Mouse (Mus musculus) lung, adult 18-20 months (tissue): ENCODE measurements around the gene Lysmd1.

Source experiments
- DNase-seq, 2 experiments: peaks; one replicate each; pipeline ENCODE4 v3.0.0; 2022; ENCODE audit warnings: mixed read lengths in 2 of 2

Gene Lysmd1

DNA sequence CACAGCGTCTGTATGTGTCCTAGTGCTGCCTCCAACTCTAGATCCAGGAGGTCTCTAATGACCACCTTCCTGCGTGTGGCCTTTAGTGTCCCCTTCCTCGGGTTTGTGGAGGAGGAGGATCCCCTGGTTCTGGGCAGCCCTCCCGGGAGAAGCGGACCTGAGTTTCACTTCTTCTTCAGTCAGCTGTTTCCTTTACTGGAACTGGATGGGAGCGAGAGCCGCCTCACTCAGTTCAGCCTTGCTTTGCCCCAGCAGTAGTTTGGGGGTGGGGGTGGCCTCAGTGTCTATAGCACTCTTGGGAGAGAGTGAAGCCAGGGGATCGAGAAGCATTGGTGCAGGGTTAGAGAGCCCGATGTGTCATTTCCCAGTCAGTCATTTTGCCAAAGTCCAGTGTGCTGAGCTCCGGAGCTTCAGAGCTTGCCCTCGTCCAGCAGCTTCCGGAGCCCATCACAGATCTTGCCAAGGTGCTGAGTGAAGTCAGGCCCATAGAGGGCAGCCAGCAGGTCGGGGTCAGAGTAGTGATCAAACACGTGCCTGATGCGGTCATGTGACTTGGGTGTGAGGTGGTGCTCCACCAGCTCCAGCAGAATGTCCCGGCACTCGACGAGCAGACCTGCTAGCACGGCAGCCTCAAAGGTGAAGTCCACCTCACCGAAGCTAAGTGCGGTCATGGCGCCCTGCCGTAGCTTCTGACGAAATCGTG lies 5.8 kb downstream of the Lysmd1 start:
- no peak for DNase-seq

DNA sequence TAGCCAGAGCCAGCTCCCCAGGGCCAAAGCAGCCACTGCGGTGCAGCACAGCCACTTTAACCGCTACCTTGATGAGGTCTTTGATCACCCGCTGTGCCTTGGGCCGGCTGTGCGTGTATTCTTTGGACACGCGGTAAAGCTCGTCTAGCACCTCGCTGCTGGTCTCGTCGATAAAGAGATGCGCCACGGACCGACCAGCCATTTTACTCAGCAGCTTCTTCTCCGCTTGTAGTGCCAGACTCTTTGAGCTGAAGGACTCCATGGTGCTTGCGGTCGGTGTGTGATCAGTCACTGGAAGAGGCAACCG lies 6.4 kb downstream of the Lysmd1 start:
- no peak for DNase-seq

DNA sequence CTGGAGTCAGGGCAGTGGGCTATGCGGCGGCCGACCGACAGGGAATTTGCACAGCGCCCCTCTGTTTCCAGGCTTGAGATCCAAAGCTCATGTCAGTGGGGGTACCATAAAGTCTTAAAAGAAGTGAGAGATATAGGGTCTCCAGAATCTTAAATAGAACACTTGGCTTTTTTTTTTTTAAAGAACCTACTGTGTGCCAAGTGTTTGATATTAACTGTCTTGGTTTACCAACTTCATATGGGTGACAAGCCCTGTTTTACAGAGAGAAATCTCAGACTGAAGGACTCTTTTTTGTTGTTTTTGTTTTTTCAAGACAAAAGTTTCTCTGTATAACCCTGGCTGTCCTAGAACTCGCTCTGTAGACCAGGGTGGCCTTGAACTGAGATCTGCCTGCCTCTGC lies 6.9 kb downstream of the Lysmd1 start:
- no peak for DNase-seq

DNA sequence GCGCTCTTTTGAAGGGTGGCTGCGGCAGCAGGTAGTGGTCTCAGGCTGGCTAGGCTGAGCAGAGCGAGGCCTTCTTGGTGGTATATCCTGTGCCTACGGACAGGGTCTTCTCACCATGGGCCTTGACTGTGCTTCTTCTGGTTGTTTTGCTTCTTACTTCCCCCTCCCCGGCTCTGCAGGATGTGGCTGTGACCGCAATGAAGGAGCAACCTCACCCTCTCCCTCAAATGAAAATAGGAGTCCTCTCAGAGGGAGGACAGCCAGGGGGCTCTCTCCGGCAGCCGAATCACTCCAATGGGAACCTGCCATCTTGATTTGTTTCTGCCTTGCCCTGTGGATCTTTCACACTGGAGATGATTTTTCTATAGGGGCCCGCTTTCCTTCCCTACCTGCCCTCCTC lies 7.6 kb downstream of the Lysmd1 start:
- DNase-seq, result no peak

DNA sequence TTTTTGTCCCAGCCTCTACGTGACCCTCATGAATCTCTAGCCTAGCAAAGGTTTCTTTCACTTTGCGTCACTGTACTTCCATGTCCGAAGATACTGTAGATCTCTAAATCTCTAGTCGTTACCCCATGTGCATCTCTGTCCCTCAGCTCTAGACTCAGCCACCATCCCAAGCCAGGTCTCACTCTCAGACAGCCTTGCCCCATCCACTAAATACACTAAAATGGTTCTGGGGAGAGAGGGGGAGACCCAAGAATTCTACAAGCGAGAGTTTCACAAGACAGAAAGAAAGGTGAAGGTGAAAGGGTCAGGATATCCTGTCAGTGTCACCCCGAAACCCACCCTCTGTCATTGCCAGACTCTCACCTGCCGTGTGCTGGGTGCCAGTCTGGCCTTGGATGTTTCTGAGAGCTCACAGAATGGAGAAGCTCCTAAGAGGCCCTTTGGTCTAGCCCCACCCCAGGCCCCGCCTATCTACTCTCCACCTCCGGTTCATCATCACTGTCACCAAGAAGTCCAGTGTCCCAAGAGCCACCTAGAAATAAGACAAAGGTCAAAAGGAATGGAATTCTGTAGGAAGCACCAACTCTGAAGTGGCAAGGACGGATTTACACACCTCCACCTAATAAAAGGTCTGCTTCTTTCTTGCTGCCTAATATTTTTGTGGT lies 8.2 kb downstream of the Lysmd1 start, which contains the start of gene Tnfaip8l2:
TSS of gene Tnfaip8l2 (minus strand) at position 409 of the 665 bp plus-strand sequence.
- peak; percentile 54 to 69 for DNase-seq

DNA sequence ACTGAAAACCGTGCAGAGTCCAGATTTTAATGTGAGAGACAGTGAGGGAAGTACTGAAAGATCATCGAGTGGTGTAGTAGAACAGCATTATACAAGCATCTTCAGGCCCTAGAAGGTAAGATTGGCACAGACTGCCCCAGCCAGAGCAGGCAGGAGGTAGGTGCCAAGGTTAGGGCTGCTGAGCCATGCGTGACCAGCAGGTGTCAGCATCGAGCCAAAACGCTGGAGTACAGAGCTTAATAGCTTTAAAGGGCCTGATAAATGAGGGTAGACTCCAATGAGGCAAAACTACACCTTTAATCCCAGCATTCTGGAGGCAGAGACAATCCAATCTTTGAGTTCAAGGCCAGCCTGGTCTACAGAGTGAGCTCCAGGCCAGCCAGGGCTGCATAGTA lies 8.7 kb downstream of the Lysmd1 start:
- DNase-seq, result peak; percentile 87

DNA sequence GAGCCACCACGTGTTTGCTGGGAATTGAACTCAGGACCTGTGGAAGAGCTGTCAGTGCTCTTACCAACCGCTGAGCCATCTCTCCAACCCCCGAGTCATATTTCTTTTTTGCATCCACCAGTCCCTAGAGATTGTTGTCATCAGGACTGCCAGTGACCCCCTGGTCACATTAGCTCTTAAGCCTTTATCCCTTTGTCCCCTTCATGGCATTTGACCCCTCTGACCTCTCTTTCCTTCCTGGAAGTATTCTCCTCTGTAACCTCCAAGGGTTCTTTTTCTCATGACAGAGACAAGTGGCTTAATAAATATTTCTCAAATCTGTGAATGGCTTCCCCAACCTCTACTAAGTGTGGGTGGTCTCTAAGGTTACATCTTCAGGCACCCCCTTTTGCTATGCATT lies 14.0 kb downstream of the Lysmd1 start:
- no peak for DNase-seq

DNA sequence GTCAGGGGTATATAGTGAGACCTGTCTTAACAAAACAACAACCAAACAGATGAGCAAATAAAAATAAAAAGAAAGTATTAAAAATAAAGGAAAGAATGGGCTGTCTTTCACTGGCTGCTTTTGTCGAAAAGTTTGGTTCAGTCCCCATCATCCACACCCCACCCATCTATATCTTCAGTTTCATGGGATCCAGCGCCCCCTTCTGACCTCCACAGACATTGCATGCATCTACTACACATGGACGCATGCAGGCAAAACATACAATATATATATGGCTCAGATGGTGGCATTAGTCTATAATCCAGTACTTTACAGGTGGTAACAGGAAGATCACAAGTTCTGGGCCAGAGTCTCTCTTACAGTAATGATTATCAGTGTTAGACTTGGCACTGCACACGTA lies 20.0 kb downstream of the Lysmd1 start:
- DNase-seq, result peak; percentile 36 to 45

DNA sequence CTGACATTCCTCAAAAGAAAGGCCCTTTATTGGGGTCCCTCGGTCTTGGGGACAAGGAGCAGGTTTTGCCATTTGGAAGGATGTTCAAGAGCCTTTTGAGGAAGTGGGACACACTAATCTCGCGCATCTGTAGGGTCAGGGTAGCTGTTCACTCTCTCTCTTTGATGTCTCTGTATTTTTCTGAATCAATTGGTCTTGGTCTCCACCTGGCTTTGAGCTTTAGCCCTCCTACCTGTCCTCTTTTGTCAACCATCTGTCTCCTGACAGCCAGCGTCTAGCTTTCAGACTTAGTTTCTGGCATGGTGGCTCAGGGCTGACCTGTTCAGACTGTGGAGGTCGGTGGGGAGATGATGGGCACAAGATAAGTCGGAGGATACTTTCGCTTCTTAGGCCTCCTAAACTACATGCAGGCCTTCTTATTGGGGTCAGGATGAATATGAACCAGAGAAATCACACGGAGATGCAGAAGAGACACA lies 25.7 kb downstream of the Lysmd1 start:
- no peak for DNase-seq

DNA sequence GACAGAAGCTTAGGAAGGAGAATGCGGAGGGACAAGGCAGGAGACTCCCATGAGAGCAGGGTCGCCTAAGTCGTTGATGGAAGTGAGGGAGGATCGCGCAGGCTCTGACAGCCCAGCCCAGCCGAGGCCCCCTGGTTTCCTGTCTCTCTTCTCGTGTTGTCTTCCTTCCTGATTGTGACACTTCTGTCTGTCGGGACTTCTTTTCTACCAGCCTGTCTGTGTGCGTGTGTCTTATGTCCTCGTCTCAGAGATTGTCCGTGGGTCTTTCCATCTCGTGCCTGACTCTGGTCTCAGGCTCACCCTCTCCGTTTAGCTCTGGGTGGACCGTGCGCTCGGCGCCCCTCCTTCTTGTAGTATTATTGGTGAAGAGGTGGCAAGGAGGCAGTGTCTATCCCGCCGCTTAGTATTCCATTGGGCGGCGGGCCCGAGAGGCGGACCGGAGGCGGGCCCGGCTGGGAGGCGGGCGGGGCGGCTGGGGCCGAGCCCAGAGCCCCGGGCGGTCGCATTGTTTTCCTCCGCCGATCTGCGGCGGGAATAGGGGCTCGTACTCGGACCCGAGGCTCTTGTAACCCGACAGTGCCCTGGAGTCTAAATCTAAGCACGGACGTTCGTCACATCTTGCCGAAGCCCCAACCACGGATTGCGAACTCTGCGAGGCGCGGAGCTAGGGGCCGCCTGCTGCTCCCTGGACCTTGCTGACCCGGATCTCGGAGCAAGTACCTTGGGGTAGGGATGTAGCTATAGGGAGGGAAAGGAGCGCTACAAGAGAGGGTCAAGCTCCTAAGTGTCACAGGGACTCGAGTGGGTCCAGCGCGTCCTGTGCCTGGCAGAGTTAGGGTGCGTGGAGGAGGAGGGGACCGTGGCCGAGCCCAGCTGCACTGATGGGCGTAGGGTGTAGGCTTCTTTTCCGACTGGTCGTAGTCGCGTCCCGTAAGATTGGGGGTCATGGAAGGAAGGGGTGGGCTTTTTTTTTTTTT lies 26.4 kb downstream of the Lysmd1 start, which contains the start of gene Sema6c:
TSS of gene Sema6c (plus strand) at position 471 of the 977 bp plus-strand sequence.
- peak; percentile 89 to 91 for DNase-seq

DNA sequence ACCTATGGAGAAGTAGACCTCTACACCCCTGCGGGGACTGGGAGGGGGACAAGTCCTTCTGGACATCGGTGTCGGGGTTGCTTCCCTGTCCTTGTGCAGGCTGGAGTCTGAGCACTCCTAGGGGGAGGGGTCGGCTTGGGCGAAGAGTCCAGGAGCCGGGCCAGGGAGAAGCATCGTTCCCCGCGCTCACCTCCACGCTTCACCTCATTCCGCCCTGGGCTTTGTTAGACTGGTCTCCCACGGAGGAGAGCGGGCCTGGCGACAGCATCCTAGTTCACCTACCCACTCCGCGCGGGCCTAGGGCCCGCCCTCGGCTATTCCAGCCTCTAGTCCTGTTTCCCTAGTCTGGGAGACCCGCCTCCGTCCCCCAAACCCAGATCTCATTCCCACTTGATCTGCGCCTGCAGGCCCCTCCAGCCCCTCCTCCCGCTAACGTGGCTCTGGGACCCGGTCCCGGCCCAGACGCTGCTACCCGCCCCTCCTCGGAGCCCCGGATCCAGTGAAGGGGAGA lies 27.2 kb downstream of the Lysmd1 start:
- no peak for DNase-seq

DNA sequence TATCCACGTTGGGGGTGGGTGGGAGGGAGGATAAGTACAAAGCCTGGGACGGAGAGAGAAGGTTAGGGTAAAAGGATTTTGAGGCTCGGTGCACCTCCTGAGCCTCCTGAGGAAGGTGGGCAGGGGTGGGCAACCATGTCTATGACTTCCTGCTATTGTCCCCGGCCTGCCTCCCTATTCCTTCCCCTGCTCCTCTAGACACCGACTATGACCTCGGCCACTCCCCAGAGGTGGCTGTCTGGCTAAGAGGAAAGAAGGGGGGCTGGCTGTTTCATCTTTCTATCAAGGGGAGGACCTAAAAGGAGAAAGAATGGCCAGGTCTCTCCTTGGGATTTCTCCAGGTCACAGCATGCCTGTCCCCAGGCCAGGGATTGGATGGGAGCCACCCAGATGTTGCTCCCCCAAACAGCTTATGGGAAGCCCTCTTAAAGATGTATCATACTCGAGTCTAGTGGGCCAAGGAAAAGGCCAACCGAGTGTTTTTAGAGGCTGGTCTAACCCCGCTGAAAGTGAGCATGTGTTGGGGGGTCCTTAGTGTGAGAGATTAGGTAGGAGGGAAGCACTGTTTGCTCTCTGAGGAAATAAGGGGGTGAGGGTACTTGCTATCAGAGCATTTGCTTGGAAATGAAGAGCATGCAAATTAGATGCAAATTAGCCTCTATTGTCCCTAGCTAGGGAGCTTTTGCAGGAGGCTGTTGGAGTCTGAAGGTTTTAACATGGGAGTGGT lies 27.9 kb downstream of the Lysmd1 start:
- DNase-seq, result no peak

DNA sequence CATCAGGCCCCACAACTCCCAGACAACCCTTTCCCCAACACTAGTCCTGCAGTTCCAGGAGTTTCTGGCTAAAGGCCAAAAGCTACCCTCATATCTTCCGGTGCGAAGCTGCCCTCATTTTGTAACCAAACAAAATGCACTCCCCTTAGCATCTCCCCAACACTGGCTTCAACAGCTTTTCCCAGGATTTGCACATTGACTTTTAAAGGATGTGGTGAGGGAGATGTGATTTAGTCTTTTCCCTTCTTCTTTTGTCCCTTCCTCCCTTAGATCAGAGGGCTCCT lies 28.4 kb downstream of the Lysmd1 start:
- no peak for DNase-seq

DNA sequence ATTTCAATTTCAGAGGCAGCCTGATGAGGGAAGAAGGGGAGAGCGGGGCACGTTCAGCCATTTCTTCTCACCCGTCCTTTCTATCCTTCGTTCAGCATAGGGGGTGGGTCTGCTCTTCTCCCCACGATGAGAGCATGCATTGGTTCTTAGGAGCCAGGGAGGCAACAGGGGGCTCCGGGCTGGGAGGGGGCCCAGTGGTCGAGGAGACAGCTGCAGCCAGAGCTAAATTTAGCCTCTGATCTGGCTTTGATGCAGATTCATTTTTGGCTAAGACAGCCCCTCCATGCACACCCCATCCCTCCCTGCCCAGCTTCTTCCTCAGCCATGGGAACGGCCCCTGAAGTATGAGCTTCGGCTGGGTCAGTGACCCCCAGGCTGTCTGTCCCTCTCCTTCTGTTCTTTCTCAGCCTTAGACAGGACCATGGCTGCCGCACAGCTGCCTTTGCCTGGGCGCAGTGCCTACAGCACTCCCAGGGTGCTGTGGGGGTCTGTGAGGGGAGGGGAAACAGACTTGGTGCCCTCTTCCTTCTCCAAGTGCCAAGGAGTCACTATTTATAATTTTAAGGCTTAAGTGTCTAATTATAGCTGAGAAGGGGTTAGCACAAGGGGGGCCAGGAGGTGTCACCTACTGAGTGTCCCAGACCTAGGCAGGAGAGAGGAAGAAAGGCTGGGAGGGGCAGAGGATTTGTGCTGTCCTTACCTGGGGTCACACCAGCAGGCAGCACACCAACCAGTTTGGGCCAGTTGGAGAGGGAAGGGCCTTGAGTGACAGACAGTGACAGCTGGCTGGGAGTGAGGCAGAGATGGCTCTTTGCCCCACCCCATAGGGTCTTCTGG lies 29.7 kb downstream of the Lysmd1 start:
- no peak for DNase-seq

DNA sequence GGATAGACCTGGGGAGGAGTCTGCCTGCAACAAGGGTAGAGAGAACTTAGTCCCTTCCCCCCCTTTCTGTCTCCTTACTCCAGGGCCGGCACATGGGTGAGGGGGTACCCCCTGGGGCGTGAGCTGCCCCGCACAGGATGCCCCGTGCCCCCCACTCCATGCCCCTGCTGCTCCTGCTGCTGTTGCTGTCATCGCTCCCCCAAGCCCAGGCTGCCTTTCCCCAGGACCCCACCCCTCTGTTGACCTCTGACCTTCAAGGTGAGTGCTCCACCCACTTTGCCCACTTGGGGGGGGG lies 30.3 kb downstream of the Lysmd1 start:
- no peak for DNase-seq

DNA sequence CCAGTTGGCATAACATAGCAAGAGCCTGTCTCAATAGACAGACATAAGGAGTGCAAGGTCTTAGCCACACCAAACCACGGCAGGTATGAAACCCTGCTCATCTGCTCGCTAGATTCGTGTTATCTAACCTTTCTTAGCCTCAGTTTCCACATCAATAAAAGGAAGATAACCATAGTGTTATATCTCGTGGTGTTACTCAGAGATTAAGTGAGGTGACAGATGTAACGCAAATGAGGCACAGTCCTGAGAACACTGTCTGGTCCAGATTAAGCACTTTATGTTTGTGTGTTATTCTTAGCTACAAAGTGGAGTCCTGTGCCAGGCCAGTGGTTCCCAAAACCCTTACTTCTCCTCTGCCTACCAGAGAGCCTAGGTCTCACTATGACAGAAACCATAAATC lies 31.0 kb downstream of the Lysmd1 start:
- no peak for DNase-seq

DNA sequence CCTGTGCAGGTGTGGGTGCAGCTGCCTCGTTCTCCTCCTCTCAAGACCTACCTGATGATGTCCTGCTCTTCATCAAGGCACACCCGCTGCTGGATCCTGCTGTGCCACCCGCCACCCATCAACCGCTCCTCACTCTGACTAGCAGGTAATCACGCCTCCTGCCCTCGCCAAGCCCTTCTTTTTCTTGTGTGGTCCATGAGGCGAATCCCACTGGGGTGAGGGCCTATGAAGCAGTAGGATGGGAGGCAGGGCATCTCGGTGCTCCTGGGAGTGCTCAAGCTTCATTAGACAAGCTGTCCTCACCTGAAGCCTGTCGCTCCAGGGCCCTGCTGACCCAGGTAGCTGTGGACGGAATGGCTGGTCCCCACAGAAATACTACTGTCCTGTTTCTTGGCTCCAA lies 36.1 kb downstream of the Lysmd1 start:
- DNase-seq, result no peak

DNA sequence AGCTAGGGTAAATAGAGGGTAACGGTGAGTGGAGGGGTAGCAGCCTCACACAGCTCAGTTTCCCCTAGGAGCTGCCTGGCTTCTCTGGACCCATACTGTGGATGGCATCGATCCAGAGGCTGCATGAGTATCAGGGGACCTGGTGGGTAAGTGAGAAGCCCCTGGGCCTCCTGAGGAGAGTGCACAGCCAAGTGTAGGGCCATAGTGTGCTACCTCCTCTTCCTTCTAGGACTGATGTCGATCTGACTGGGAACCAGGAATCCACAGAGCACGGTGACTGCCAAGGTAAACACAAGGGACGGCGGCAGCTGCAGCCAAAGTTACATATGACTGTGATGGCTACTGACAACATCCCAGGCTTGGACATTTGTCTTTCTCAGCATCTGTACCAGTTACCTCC lies 37.2 kb downstream of the Lysmd1 start:
- DNase-seq, result no peak

DNA sequence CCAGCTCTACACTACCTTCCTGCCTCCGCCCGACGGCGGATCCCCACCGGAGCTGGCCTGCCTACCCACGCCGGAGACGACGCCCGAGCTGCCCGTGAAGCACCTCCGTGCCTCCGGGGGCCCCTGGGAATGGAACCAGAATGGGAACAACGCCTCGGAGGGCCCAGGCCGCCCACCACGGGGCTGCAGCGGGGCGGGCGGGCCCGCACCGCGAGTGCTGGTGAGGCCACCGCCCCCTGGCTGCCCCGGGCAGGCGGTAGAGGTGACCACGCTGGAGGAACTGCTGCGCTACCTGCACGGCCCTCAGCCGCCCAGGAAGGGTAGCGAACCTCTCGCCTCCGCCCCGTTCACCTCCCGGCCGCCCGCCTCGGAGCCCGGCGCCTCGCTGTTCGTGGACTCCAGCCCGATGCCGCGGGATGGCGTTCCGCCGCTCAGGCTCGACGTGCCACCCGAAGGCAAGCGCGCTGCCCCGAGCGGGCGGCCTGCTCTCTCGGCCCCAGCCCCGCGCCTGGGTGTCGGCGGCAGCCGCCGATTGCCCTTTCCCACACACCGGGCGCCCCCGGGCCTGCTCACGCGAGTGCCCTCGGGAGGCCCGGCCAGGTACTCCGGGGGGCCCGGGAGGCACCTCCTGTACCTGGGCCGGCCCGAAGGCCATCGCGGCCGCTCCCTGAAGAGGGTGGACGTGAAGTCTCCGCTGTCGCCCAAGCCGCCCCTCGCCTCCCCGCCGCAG lies 38.8 kb downstream of the Lysmd1 start:
- DNase-seq, result no peak

DNA sequence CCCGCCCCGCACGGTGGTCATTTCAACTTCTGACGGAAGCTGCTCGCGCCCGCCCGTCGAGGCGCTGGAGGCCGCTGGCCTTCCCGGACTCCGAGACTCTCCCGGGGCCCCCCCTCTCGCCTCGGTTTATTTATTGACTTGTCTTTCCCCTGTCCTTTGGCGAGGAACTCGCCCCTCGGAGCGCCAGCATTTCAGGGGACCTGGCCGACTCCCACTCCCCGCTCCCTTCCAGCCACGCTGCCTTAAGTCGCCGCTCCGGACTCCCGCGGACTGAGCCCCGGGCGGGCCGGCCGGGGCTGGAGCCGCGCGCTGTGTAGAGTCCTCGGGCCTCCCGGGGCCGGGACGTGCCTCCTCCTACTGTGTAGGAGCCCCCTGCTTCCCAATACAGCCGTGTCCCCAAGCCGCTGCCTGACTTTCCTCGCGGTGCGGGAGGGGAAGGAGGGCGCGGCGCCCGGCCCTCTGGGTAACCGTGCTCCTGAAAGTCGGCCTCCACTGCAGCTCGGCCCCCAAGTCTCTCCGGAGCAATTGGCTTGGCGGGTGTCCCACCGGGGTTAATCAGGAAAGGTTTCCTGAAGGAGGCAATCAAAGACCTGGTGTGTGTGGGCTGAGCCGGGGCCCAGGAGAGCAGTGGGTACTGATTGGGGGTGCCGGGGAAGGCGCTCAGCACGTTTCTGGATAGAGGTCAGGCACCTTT lies 39.5 kb downstream of the Lysmd1 start:
- DNase-seq, result peak in 1 of 2 experiments; percentile 14
